Mouse (Mus musculus): ENCODE measurements around the gene Slc4a8.

DNA sequence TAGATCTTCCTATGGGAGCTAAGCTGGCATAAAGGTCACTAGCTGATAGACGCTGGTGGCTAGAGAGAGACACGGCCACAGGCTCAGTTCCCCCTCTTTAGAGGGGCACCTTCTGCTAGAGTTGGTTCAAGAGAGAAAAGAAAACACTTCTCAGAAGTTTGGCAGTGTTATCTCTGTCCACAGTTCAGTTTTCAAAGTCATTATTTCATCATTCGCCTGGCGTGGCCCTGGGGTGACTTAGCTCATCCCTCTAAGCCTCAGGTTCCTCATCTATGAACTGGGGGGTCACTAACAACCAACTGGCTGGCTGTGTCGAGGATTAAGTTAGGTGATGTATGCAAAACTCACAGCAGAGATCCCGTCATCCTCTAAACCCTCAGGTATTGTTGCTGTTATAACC, 43.6 kb upstream of the Slc4a8 start:
- TF ChIP-seq FLI1 (IDR thresholded peaks at IDR 0.05; ENCODE audit: low read length) (no peak), GATA1 (IDR thresholded peaks at IDR 0.05; ENCODE audit: borderline replicate concordance, low read length) (no peak)

Data from megakaryocyte, embryonic 14.5 days (primary cell).